Mouse (Mus musculus) brain, embryonic 18.5 days (tissue): ENCODE results near the gene 4930535I16Rik.
A peak's percentile ranks its signal among the peaks of the same experiment; 100 is the strongest.

Source experiments
- DNase-seq: peaks from one replicate; pipeline ENCODE4 v3.0.0-alpha.2; 2012; ENCODE audit warnings: low read depth, low spot score

The 4930535I16Rik gene

GRCm38 (mm10) chr4:123905126-123905668 lies 12.6 kb downstream of the 4930535I16Rik start:
- DNase-seq = no peak

DNA sequence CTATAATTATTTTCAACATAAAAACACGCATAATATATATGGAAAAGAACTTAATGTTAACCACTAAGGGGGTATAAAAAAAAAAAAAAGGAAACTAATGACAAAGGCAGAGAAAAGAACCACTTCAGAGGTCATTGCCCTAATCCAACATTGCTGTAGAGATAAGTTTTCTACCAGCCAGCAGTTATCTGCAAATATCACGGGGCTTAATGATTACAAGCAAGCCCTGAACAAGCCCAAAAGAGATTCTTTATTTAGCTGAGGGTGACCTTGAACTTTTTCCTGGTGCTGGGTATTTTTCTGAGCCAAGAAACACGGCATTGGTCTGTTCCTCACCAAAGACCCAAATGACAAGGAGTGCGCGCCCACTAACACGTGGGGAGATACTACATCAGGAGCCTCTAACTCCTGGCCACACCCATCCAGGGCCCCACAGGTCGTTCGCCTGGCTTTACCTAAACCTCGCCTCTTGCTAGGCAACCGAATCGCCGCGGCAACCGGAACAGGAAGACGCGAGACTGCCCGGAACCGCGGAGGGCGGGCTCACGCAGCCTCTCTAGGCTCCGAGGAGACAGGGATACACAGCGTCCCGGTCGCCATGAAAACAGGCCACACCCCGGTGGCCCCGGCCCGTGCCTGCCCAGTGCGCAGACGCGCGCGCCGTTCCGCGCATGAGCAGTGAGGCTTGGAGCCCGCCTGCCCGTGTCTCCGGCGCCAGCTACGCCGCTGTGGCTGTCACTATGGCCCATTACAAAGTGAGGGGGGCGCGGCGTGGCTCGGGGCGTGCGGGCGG lies 13.3 kb downstream of the 4930535I16Rik start, which contains the start of gene Mycbp:
Gene Mycbp (plus strand): TSS at position 500 of the 793 bp plus-strand sequence.
- DNase-seq = peak; percentile 93

- DNase-seq = no peak
Measured at GRCm38 (mm10) chr4:123903432-123903831, 14.4 kb downstream of the 4930535I16Rik start.

DNA sequence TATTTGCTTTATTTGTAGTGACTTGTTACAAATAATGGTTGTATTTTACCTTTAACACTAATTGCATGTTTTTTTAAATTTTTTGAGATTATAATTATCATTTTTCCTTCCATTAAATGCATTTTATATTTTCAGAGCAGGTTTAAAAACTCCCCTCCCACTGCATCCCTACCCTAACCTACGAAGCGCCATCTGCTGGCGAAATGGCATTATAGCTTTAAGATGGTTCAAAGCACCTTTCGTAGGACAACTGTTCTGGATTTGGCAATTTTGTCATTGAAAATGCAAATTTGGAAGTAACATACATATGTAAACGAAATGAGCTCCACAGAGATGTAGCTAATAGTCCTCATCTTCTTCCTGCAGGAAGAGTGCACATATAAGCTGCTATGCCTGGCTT lies 19.1 kb downstream of the 4930535I16Rik start:
- DNase-seq = peak; percentile 14

DNA sequence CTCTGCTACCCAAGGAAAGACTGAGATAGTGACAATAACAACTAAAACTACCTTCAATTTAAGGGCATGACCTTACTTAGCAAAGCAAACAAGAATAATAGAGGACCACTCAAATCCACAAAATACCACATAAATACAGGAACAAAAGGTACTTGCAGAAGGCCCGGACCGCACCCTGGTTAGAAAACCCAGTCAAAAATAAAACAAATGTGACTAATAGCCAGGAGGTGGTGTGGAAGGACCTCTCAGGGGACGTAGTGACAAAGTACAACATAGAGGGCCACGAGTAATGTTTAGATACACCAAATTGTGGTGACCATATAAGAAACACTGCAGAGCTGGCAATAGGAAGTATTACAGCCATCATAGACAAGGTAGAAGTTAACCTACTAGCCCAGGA lies 23.5 kb downstream of the 4930535I16Rik start:
- DNase-seq = no peak

GRCm38 (mm10) chr4:123893726-123894125 lies 24.1 kb downstream of the 4930535I16Rik start:
- DNase-seq = no peak
